Mouse (Mus musculus): ENCODE measurements around the gene Tes. TPM values are rescaled to one million over a fixed set of nuclear protein-coding genes. Genes with fewer than 3 reads are reported as not detected.

Tes gene
- polyA plus RNA-seq, 1 experiment from 2014 or later = 96.9 TPM

GRCm38 (mm10) chr6:17112990-17113389 lies 48.0 kb downstream of the Tes start:
- Histone ChIP-seq H3K9ac (ENCODE audit: low read length) (no peak overlapping the region), H3K27me3 (ENCODE audit: control insufficient read depth, insufficient read depth, low read length) (no peaks in the 10 kb centered on the region), H3K4me3 (replicated peaks; ENCODE audit: low read length) (no peak overlapping the region), H3K4me1 (ENCODE audit: control insufficient read depth, insufficient read depth, low read length) (no peaks in the 10 kb centered on the region), H3K36me3 (ENCODE audit: control insufficient read depth, insufficient read depth, low read length) (no peaks in the 10 kb centered on the region), H3K9me3 (replicated peaks; ENCODE audit: control insufficient read depth, low read length) (no peaks in the 10 kb centered on the region), H3K27ac (ENCODE audit: low read length) (no peak overlapping the region), H3K4me2 (ENCODE audit: low read depth, low read length) (no peak overlapping the region)
- ATAC-seq (ENCODE audit: insufficient read depth, low FRiP score) = no peak
- WGBS = 76% methylated on average over 2 of the region's 2 CpGs

GRCm38 (mm10) chr6:17114588-17114987 lies 49.6 kb downstream of the Tes start:
- Histone ChIP-seq H3K27ac (ENCODE audit: low read length) (peak overlapping the region; percentile 50), H3K4me3 (replicated peaks; ENCODE audit: low read length) (no peak overlapping the region)
- 65% methylated on average over 5 of the region's 5 CpGs for WGBS

GRCm38 (mm10) chr6:17115046-17115790 lies 50.3 kb downstream of the Tes start:
- Histone ChIP-seq H3K9me3 (replicated peaks; ENCODE audit: control insufficient read depth, low read length) (no peaks in the 10 kb centered on the region), H3K27me3 (ENCODE audit: control insufficient read depth, insufficient read depth, low read length) (no peaks in the 10 kb centered on the region), H3K9ac (ENCODE audit: low read length) (no peak overlapping the region), H3K4me1 (ENCODE audit: control insufficient read depth, insufficient read depth, low read length) (peaks cover 7% of the 10 kb centered on the region; the same call in 1 of the 2 replicates), H3K36me3 (ENCODE audit: control insufficient read depth, insufficient read depth, low read length) (no peaks in the 10 kb centered on the region), H3K4me2 (ENCODE audit: low read depth, low read length) (no peak overlapping the region), H3K4me3 (replicated peaks; ENCODE audit: low read length) (no peak overlapping the region), H3K27ac (ENCODE audit: low read length) (peak overlapping the region; percentile 77)
- WGBS = 60% methylated on average over 2 of the region's 2 CpGs
- ATAC-seq (ENCODE audit: insufficient read depth, low FRiP score) = peak; percentile 47; the same call in 1 of the 2 replicates

More at GRCm38 (mm10) chr6:17114588-17114987, 49.6 kb downstream of the Tes start:
- no peaks in the 10 kb centered on the region for H3K36me3 ChIP-seq (ENCODE audit: control insufficient read depth, insufficient read depth, low read length)
- H3K4me1 ChIP-seq (ENCODE audit: control insufficient read depth, insufficient read depth, low read length) = peaks cover 2% of the 10 kb centered on the region; the same call in 1 of the 2 replicates
- no peak overlapping the region for H3K4me2 ChIP-seq (ENCODE audit: low read depth, low read length)
- H3K27me3 ChIP-seq (ENCODE audit: control insufficient read depth, insufficient read depth, low read length) = no peaks in the 10 kb centered on the region
- no peak for ATAC-seq (ENCODE audit: insufficient read depth, low FRiP score)
- no peak overlapping the region for H3K9ac ChIP-seq (ENCODE audit: low read length)
- H3K9me3 ChIP-seq (replicated peaks; ENCODE audit: control insufficient read depth, low read length) = no peaks in the 10 kb centered on the region

- Histone ChIP-seq H3K9me3 (replicated peaks; ENCODE audit: control insufficient read depth, low read length) (no peaks in the 10 kb centered on the region), H3K4me2 (ENCODE audit: low read depth, low read length) (no peak overlapping the region), H3K4me1 (ENCODE audit: control insufficient read depth, insufficient read depth, low read length) (peaks cover 7% of the 10 kb centered on the region; the same call in 1 of the 2 replicates), H3K27me3 (ENCODE audit: control insufficient read depth, insufficient read depth, low read length) (no peaks in the 10 kb centered on the region), H3K4me3 (replicated peaks; ENCODE audit: low read length) (no peak overlapping the region), H3K27ac (ENCODE audit: low read length) (peak overlapping the region; percentile 43; the same call in 1 of the 2 replicates), H3K9ac (ENCODE audit: low read length) (no peak overlapping the region), H3K36me3 (ENCODE audit: control insufficient read depth, insufficient read depth, low read length) (no peaks in the 10 kb centered on the region)
- WGBS = 63% methylated on average over 7 of the region's 7 CpGs
- ATAC-seq (ENCODE audit: insufficient read depth, low FRiP score) = no peak
Measured at GRCm38 (mm10) chr6:17119521-17120232, 54.7 kb downstream of the Tes start.

GRCm38 (mm10) chr6:17140021-17140420 lies 75.1 kb downstream of the Tes start:
- WGBS = 56% methylated on average over 2 of the region's 2 CpGs
- no peak for ATAC-seq (ENCODE audit: insufficient read depth, low FRiP score)

GRCm38 (mm10) chr6:17142577-17143359 lies 77.8 kb downstream of the Tes start:
- WGBS = 40% methylated on average over 4 of the region's 4 CpGs
- H3K27me3 ChIP-seq (ENCODE audit: control insufficient read depth, insufficient read depth, low read length) = no peaks in the 10 kb centered on the region
- no peak overlapping the region for H3K9ac ChIP-seq (ENCODE audit: low read length)
- H3K4me1 ChIP-seq (ENCODE audit: control insufficient read depth, insufficient read depth, low read length) = peaks cover 6% of the 10 kb centered on the region; the same call in 1 of the 2 replicates
- H3K36me3 ChIP-seq (ENCODE audit: control insufficient read depth, insufficient read depth, low read length) = no peaks in the 10 kb centered on the region
- no peak overlapping the region for H3K4me3 ChIP-seq (replicated peaks; ENCODE audit: low read length)
- H3K27ac ChIP-seq (ENCODE audit: low read length) = peak overlapping the region; percentile 49
- ATAC-seq (ENCODE audit: insufficient read depth, low FRiP score) = no peak
- no peaks in the 10 kb centered on the region for H3K9me3 ChIP-seq (replicated peaks; ENCODE audit: control insufficient read depth, low read length)
- no peak overlapping the region for H3K4me2 ChIP-seq (ENCODE audit: low read depth, low read length)

More at GRCm38 (mm10) chr6:17140021-17140420, 75.1 kb downstream of the Tes start:
- peaks cover 6% of the 10 kb centered on the region; the same call in 1 of the 2 replicates for H3K4me1 ChIP-seq (ENCODE audit: control insufficient read depth, insufficient read depth, low read length)
- H3K36me3 ChIP-seq (ENCODE audit: control insufficient read depth, insufficient read depth, low read length) = no peaks in the 10 kb centered on the region
- no peaks in the 10 kb centered on the region for H3K27me3 ChIP-seq (ENCODE audit: control insufficient read depth, insufficient read depth, low read length)
- no peak overlapping the region for H3K9ac ChIP-seq (ENCODE audit: low read length)
- no peak overlapping the region for H3K4me3 ChIP-seq (replicated peaks; ENCODE audit: low read length)
- H3K9me3 ChIP-seq (replicated peaks; ENCODE audit: control insufficient read depth, low read length) = no peaks in the 10 kb centered on the region
- H3K27ac ChIP-seq (ENCODE audit: low read length) = no peak overlapping the region
- H3K4me2 ChIP-seq (ENCODE audit: low read depth, low read length) = no peak overlapping the region

- H3K4me3 ChIP-seq (replicated peaks; ENCODE audit: low read length) = no peak overlapping the region
- no peak overlapping the region for H3K4me2 ChIP-seq (ENCODE audit: low read depth, low read length)
- H3K27ac ChIP-seq (ENCODE audit: low read length) = peak overlapping the region; percentile 33; the same call in 1 of the 2 replicates
- no peaks in the 10 kb centered on the region for H3K36me3 ChIP-seq (ENCODE audit: control insufficient read depth, insufficient read depth, low read length)
- H3K9ac ChIP-seq (ENCODE audit: low read length) = no peak overlapping the region
- no peaks in the 10 kb centered on the region for H3K9me3 ChIP-seq (replicated peaks; ENCODE audit: control insufficient read depth, low read length)
- peak; percentile 29; the same call in 1 of the 2 replicates for ATAC-seq (ENCODE audit: insufficient read depth, low FRiP score)
- 52% methylated on average over 4 of the region's 4 CpGs for WGBS
- H3K27me3 ChIP-seq (ENCODE audit: control insufficient read depth, insufficient read depth, low read length) = no peaks in the 10 kb centered on the region
- 0 out of 2 replicates have a peak, but pooled peaks cover 2% of the 10 kb centered on the region for H3K4me1 ChIP-seq (ENCODE audit: control insufficient read depth, insufficient read depth, low read length)
Measured at GRCm38 (mm10) chr6:17151071-17151715, 86.2 kb downstream of the Tes start.

GRCm38 (mm10) chr6:17152551-17152950 lies 87.6 kb downstream of the Tes start:
- ATAC-seq (ENCODE audit: insufficient read depth, low FRiP score) = no peak
- Histone ChIP-seq H3K27me3 (ENCODE audit: control insufficient read depth, insufficient read depth, low read length) (no peaks in the 10 kb centered on the region), H3K9me3 (replicated peaks; ENCODE audit: control insufficient read depth, low read length) (no peaks in the 10 kb centered on the region), H3K4me2 (ENCODE audit: low read depth, low read length) (no peak overlapping the region), H3K4me1 (ENCODE audit: control insufficient read depth, insufficient read depth, low read length) (0 out of 2 replicates have a peak, but pooled peaks cover 2% of the 10 kb centered on the region), H3K27ac (ENCODE audit: low read length) (no peak overlapping the region), H3K36me3 (ENCODE audit: control insufficient read depth, insufficient read depth, low read length) (no peaks in the 10 kb centered on the region), H3K9ac (ENCODE audit: low read length) (no peak overlapping the region), H3K4me3 (replicated peaks; ENCODE audit: low read length) (no peak overlapping the region)
- WGBS = 36% methylated on average over 3 of the region's 3 CpGs
